Mouse (Mus musculus) olfactory bulb, adult 2 months (tissue): ENCODE measurements around the gene Plekhg1. TPM values are rescaled to one million over a fixed set of nuclear protein-coding genes. Genes with fewer than 3 reads are reported as not detected.

Experiments used
- H3K27ac ChIP-seq: fragments of 200-500 bp; 2 replicates; pipeline ENCODE4 v1.5.1; 2012; ENCODE audit warnings: low read depth, low read length; ENCODE audit not compliant: insufficient read depth
- H3K4me1 ChIP-seq: fragments of 200-500 bp; 2 replicates; pipeline ENCODE4 v1.6.1; 2012; ENCODE audit warnings: low read length; ENCODE audit not compliant: control insufficient read depth, insufficient read depth
- H3K4me3 ChIP-seq: fragments of 200-500 bp; 2 replicates; pipeline ENCODE4 v1.5.1; 2012; ENCODE audit warnings: mild to moderate bottlenecking, low read depth, low read length, moderate library complexity; ENCODE audit not compliant: insufficient read depth
- CTCF ChIP-seq: fragments of 200-500 bp; IDR thresholded peaks from 2 replicates; pipeline ENCODE4 v1.5.1; 2012; ENCODE audit warnings: low read depth, mild to moderate bottlenecking, low read length, moderate library complexity; ENCODE audit not compliant: insufficient read depth
- POLR2A ChIP-seq: fragments of 200-500 bp; IDR thresholded peaks from 2 replicates; pipeline ENCODE4 v1.6.1; 2012; ENCODE audit warnings: mild to moderate bottlenecking, low read depth, low read length, moderate library complexity; ENCODE audit not compliant: insufficient read depth
- WGBS: fragments of 180-500 bp; shearing (Covaris S2); methylation state at CpG from one replicate; pipeline ENCODE4 v1.1.7; 2018; 5-methylcytosine and 5-hydroxymethylcytosine counted together
- polyA plus RNA-seq: library from polyadenylated mRNA; stranded (reverse); fragments of >200 nt; gene quantifications from 2 replicates; pipeline ENCODE4 v1.2.4, GENCODE M21; 2012; ENCODE audit warnings: low replicate concordance; ENCODE audit not compliant: missing spikeins, insufficient read depth, insufficient read length

Plekhg1 gene
- polyA plus RNA-seq, 1 experiment, result not detected

- WGBS, result 54% methylated on average over 3 of the region's 3 CpGs
- Histone ChIP-seq H3K27ac (no peak overlapping the region), H3K4me3 (no peak overlapping the region), H3K4me1 (no peaks in the 10 kb centered on the region)
- TF ChIP-seq POLR2A (no peak), CTCF (no peak)
Observed at GRCm38 (mm10) chr10:3805334-3805733, 65.2 kb downstream of the Plekhg1 start.

GRCm38 (mm10) chr10:3807980-3808379, 67.8 kb downstream of the Plekhg1 start:
- Histone ChIP-seq H3K4me3 (no peak overlapping the region), H3K4me1 (0 out of 2 replicates have a peak, but pooled peaks cover 2% of the 10 kb centered on the region), H3K27ac (no peak overlapping the region)
- 95% methylated on average over 3 of the region's 3 CpGs for WGBS
- TF ChIP-seq POLR2A (no peak), CTCF (no peak)

DNA sequence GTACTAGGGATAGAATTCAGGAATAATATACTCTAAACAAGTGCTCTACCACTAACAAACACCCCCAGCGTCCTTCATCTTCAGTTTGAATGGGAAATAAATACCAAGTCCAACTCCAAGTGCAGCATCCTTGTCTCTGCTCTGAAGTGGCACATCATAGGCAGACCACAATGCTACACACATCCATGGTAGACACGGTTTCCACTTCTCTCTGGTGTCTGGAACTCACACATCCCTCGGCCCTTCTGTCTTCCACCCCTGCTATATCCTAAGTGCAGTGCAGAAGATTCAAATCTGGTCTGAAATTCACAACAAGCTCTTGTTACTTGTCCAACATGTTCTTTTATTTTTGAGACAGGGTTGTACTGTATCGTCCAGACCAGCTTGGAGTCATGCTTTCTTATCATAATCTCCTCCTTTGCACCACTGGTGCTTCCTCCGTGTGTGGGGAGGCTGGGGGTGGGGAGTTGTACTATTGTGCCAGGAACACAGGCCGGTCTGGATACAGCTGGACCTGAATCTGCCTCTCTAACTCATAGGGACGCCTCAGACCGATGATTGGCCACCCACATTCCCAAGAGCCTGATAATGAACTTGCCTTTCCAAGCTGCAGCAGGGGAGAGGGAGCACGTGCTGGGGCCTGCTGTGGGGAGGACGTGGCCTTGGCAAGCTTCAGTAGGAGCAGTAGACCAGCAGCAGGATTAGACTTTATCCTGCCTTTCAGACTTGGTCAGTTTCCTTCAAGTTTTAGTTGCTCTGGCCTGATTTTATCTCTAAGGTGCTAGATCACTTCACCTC, 70.5 kb downstream of the Plekhg1 start:
- Histone ChIP-seq H3K4me1 (0 out of 2 replicates have a peak, but pooled peaks cover 2% of the 10 kb centered on the region), H3K27ac (no peak overlapping the region), H3K4me3 (no peak overlapping the region)
- no peak for TF ChIP-seq CTCF
- WGBS, result 64% methylated on average over 10 of the region's 10 CpGs

DNA sequence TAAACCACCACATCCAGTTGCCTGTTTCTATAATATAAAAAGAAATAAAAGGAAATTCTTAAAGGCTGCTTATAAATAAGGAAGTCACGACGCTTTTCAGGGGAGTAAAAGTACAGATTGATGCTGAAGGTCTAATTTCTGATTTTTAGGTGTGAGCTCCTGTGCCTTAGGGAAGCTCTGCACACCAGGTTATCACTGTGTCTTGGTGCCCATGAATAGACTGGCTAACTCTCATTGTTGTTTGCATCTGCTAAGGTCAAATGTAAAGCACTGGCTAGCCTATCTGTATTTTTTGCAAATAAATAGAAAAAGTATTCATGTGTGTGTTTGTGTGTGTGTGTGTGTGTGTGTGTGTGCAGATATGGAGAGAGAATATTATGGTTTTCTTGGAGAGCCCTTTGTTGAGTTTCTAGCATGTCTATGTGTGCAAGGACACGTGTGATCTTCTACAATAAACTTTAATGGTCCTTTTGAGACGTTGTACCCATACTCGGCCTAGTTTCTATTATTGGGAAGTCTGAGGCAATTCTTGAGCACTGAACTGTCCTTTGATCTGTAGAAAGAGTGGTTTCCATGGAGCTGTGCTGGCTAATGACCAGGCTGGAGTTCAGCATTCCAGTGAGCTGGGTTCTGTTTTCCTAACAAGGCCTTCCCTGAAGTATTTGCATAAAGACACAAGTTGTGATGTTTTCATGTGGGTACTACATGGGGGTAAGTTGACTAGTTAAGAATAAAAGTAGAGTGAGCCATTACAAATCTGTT, 79.0 kb downstream of the Plekhg1 start:
- 50% methylated on average over 5 of the region's 5 CpGs for WGBS
- Histone ChIP-seq H3K4me1 (no peaks in the 10 kb centered on the region), H3K4me3 (no peak overlapping the region), H3K27ac (no peak overlapping the region)
- TF ChIP-seq CTCF, result no peak
- TF ChIP-seq POLR2A, result no peak

DNA sequence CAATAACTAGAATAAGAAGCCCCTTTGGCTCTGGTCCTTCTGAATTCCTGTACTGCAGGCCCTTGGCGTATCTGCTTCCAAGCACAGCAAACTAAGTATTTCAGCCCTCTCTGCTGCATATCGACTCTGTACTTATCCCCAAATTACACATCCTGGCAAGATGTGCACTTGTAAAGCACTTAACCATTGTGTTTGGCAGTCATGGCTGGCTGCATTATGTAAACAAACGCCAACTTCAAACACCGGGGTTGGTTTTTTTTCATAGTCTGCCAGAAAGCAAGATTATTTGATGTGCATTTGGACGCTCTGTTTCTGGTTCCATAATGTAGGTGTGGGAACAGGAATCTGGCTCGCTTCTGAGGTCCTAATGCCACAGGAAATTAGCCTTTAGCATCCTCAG, 83.7 kb downstream of the Plekhg1 start:
- TF ChIP-seq CTCF (no peak), POLR2A (no peak)
- no peak overlapping the region for H3K4me3 ChIP-seq
- H3K4me1 ChIP-seq, result no peaks in the 10 kb centered on the region
- WGBS, result 25% methylated on average over 6 of the region's 6 CpGs
- no peak overlapping the region for H3K27ac ChIP-seq

DNA sequence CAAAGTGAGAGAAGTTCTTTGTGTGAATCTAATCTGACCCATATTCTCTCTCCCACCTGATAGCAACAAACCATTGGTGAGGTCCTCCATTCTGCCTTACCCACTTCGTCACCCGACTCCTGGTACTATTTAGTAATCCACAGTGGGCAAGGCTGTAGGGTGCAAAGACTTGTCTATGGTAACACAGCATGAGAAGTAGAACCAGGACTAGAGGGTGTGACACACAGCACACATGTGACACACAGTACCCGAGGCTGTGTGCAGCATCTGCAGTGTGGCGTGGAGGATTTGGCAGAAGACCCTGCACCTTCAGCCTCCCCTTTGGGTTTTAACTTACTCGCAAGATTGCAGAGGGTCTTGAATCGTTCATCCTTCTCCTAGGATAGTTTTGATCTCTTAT, 85.9 kb downstream of the Plekhg1 start:
- H3K27ac ChIP-seq, result no peak overlapping the region
- WGBS, result 98% methylated on average over 6 of the region's 6 CpGs

DNA sequence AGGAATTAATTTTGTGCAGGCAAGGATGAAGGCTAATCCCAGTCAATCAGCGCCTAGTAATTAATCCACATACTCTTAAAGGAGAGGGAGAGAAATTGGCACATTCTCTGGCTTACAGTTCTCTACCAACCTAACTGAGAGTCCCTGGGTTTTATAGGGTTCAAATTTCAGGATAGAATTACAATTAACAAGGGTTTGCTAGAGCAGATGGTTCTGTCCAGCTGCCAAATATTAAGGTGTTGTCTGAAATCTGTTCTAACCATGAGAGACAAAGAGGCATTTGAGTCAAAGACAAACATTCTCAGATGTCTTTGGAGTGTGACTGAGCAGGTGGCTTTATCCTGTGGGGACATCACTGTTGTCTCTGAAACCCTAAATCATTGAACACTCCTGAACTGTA, 87.2 kb downstream of the Plekhg1 start:
- Histone ChIP-seq H3K27ac (no peak overlapping the region), H3K4me3 (no peak overlapping the region), H3K4me1 (no peaks in the 10 kb centered on the region)
- TF ChIP-seq CTCF (no peak), POLR2A (no peak)
- WGBS, result 80% methylated on average over 1 of the region's 1 CpGs

More for the DNA sequence above, 85.9 kb downstream of the Plekhg1 start:
- no peak overlapping the region for H3K4me3 ChIP-seq
- no peak for TF ChIP-seq POLR2A
- TF ChIP-seq CTCF, result no peak
- H3K4me1 ChIP-seq, result no peaks in the 10 kb centered on the region

DNA sequence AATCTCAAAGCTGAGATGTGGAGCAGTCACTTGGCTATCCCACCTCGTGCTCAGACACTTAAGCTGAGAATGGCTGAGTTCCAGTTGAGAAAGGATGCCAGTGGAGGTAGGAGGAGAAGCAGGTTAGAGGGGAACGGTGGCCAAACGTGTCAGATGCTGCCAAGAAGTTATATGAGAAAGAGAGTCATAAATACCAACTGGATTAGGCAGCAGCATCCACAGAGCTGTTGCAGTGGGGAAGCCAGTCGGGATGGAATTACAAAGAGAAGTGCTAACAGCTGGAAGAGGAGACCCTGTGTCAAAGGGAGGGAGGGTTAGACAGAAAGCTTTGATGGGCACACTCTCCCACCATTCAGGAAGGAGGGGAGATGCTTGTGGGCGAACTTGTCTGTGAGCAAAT, 89.3 kb downstream of the Plekhg1 start:
- 60% methylated on average over 5 of the region's 5 CpGs for WGBS
- no peak overlapping the region for H3K4me3 ChIP-seq
- peaks cover 4% of the 10 kb centered on the region; the same call in 1 of the 2 replicates for H3K4me1 ChIP-seq
- TF ChIP-seq CTCF (no peak), POLR2A (no peak)
- no peak overlapping the region for H3K27ac ChIP-seq

DNA sequence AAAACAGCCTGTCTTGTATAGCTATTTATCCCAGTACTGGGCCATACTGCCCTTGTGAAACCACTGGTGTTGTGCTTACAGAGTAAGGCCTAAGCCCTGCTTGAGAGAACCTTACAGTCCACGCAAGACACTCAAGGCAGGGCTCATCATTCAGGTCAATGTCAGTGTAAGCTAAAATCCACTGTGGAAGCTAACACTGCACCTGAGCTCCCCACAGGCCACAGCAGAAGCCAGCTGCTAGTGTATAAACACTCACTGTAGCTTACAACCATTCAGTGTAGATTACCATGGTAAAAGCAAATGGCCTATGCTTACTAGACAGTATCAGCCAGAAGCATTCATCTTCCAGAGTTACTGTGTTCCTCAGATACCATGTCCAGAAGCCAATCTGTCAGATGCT, 90.5 kb downstream of the Plekhg1 start:
- WGBS, result 98% methylated on average over 1 of the region's 1 CpGs
- Histone ChIP-seq H3K4me3 (no peak overlapping the region), H3K27ac (no peak overlapping the region), H3K4me1 (peaks cover 4% of the 10 kb centered on the region; the same call in 1 of the 2 replicates)
- no peak for TF ChIP-seq POLR2A
- TF ChIP-seq CTCF, result no peak
